Mouse (Mus musculus) common myeloid progenitor, adult 5-6 weeks (primary cell): ENCODE measurements at regions not wholly inside any gene's neighbourhood (a gene's known extent, or its start where the extent isn't known, plus 50 kb on each side); places are given as distances from the start of the nearest gene placed in this dataset.
A peak's percentile ranks its signal among the peaks of the same experiment; 100 is the strongest.

Experiments used
- ATAC-seq: replicated peaks from 2 replicates; pipeline ENCODE4 v1.8.0; 2016; ENCODE audit warnings: low read depth, mild to moderate bottlenecking, moderate TSS enrichment, inconsistent platforms; ENCODE audit not compliant: poor library complexity, severe bottlenecking

DNA sequence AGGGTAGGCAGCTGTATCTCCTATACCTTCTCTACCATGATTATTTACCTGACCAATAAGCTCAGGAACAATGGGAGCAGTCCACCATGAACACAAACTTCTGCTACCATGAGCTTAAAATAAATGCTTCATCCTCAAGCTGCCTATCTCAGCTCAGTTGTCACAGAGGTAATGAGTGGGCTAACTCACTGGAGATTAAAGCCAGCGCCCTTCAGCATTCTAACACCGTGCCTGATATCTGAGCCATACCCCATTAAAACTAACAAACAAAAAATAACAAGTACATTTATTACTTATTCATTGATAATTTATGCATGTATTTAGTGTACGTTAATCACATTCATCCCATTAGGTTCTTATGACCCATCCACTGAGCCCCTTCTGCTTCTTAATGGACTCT lies 128.6 kb downstream of the Klf5 start:
- ATAC-seq = no peak

DNA sequence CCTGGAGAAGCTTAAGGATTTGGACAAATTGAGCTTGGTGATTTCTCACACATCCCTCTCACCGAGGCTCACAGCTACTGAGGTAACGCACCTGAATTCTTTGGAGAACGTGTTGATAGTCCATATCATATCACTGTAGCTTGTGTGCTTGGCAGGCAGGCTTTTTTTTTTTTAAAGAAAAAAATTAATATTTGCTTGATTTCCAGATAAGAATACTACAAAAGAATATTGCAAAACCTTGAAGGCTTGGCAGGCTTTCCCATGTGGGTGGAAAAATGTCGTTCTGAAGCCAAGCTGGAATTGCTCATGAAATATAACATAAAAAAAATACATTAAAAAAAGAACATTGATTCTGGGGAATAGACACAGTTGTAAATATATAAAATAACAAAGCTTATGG lies 131.8 kb downstream of the Klf5 start:
- ATAC-seq = no peak

DNA sequence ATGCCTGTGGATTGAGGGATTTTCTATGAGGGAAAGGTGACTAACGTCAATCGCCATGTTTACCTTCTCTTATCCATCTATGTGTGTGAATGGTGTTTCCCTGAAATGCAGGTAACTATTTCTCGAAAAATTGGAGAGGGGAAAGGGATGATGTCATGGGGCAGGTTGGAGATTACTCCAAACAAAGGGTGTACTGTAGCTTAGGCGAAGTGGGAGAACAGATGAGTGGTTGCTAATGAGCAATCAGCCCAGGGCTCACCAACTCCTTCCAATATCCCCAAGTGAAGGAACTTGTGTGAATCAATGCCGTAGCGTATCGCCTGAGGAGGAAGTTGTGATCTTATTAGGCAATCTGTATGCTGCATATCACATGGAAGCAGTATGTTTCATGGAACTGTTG lies 133.2 kb downstream of the Klf5 start:
- ATAC-seq = no peak

DNA sequence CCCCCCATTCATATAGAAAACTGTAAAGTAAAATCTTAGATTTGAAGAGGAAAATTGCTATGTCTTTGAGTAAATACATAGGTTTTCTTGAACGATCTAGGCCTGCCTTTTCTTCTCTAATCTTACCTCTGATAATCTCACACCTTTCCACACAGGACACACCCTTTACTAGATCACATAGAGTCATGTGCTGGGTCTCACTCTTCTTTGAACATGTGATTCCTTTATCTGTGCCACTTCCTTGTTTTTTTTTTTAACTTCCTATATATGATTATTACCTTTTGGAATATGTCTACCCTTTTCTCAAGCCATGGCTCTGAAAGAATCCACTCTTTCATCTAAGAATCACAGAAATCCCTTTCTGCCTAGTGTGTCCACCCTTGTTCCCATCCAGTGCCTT lies 136.2 kb downstream of the Klf5 start:
- no peak for ATAC-seq

DNA sequence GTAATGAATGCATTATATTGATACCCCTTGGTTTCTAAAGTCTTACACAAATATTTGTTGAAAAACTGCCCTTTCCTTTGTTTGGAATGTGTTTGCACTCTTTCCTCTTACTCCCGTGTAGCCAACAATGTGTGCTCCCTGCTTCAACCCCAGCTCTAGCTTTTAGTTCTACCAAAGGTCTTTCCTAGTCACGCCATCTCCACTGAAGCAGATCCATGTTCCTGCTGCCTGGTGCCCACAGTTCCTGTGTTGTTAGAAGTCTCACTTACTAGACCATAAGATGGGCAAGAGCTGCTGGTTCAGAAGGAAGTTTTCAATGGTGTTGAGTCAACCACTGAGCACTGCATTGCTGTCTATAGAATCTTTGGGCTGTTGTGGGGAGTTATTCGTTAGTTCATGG lies 137.0 kb downstream of the Klf5 start:
- ATAC-seq = no peak

DNA sequence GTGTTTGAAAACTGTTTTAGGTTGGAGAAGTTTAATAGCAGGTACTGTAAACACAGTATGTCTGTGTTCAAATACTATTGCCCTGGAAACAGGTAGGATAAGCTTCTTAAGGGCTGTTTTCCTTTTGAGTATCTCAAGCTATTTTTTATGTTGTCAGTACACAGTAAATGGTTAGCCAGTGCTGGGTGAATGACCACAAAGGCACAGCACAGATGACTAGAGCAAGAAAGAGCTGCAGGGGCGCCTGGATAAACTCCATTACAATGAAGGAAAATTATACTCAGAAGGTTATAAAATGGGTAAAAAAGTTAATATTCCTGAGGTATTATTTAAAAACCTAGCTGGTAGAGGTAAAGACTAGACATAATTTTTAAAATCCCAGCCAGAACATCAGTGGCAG lies 137.6 kb downstream of the Klf5 start:
- ATAC-seq = no peak

DNA sequence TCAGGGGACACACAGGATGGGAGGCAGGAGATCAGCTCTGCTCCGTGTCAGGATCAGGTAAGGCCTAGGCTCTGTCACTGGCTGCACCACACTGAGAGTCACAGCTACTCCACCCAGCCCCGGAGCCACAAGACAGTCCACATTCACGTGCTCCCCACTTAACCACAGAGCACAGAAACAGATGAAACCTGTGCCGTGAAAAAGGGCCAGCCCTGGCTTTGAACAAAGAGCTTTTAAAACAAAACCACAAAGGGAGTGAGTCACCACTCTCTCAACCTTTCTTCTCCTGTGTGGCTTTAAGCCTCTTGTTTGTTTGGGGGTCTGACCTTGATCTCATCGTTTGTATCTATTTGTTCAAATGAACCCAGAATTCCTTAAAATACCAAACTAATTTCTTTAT lies 150.6 kb downstream of the Klf5 start:
- peak; percentile 81 for ATAC-seq

DNA sequence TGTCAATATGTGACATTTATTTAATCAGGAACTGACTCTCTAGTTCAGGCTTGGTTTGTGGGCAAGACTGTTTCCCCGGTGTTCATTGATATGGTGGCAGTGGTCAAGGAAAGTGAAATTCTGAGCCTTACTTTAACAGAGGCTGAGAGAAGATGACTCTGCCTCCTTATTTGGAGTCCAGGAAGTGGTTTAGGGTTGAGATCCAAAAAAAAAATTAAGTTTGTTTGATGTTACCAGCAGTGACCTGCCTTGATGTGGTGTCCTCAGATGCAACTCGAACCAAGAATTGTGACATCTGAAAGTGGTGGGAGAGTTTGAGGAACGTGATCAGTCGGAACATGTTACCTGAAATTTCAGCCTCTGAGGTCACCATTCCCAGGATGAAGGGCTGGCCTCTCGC lies 151.4 kb downstream of the Klf5 start:
- ATAC-seq = peak; percentile 88

DNA sequence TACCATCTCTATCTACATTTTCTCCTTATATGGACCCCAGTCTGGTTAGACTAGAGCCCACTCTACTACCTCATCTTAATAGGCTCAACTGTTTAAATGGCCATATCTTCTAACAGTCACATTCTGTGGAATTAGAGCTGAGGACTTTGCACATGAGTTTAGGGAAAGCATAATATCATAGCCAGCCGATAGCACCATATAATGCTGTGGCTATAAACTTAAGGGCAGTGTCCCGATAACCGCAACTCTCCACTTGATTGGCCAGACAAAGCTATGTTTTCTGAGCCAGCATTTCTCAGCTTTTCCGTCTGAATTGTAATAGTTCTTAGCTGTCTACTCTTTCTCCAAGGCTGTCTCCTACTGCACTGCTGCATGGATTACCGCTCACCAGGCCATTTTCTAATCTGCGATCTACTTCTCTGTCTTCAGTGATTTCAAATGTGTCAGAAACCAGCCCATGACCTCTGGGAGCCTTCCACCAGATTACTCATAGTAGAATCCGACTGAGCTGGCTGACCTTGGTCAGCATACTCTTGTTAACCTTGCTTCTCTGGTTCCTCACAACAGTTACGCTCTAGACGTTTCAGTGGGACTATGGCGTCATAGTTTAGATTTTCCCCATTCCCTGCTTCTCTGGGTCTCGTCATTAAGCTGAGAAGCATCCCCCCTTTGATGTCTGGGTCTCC lies 152.8 kb downstream of the Klf5 start:
- no peak for ATAC-seq

DNA sequence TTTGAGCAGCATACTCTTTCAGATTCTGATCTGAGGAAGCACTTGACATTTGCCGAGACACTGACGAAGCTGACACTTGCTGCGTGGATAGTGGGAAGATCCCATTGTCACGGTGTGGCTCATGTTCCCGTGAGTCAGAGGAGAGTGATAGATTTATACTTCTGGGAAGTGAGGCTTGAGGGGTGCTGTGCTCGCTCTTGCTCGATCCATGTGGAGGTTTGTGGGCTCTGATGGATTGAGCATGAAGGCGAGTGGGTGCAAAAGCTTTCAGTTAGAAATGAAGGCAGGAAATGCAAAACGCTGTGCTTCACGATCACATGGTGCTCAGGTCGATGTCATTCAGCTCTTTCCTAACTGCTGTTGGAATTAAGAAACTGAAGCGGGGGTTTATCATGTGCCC lies 155.4 kb downstream of the Klf5 start:
- ATAC-seq = no peak

DNA sequence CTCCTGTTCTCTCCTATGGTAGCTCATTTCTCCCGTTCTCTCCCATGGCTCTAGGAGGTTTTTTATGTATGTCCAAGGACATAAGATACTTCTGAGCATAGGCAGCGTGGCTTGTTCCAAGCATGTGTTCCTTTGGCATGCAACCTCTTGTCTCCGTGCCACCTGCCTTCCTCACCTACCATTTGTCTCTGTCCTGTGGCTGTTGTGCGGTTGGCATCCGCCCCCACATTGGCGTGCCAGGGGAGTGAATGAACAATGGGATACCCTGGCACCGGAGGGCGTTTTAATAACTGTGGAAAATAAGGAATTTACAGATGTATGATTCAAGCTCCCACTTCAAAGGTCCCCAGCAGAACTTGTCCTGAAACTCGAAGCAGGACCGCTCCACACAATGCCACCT lies 158.1 kb downstream of the Klf5 start:
- no peak for ATAC-seq

DNA sequence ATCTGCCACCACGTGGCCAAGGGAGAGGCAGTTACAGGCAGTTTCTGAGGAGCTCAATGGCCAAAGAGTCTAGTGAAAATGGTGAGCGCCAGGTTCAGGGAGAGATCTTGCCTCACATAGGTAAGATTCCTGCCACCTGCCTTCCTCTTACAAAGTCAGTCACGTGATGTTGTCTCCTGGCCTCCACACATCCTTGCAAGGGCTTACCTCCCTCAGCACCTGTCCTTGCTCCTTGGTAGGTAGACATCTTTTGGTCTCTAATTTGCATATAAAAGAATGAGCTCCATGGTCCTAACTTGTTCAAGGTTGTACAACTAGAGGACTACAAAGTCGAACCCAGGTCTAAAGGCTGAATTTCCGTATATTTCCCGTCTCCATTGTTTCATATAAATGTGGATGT lies 159.1 kb downstream of the Klf5 start:
- no peak for ATAC-seq

DNA sequence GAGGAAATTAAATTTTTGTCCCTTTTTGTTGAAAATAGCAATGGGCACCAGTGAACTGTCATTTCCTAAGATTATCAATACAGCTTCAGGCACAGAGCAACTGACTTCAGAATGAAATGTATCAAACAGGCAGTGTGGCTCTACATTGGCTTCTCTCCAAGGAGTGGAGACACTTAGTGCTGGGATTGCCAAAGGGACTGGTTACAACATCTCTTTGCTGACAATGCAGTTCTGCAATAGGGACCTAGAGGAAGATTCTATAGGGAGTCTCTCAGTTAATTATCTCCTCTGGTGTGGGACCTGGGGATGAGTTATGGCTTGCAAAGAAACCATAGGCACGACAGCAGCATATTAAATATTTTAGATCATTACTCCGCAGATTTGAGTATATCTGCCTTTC lies 173.6 kb downstream of the Klf5 start:
- no peak for ATAC-seq

DNA sequence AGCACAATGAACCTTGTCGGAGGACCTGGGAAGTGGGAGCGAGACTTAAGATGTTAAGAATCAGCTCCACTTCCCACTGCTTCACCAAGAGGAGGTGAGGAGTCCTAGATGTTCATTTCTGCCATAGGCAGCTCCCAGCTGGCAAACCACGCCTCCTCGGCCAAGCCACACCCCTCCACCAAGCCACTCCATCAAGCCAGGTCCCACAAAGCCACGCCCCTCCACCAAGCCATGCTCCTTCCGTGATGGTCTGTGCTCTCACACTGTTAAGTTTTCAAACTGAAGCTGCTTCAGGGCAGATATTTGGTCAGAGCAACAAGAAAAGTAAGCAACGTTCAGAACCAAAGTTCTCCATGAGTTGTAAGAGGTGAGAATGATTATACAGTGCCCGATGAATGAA lies 176.8 kb downstream of the Klf5 start:
- ATAC-seq = no peak

DNA sequence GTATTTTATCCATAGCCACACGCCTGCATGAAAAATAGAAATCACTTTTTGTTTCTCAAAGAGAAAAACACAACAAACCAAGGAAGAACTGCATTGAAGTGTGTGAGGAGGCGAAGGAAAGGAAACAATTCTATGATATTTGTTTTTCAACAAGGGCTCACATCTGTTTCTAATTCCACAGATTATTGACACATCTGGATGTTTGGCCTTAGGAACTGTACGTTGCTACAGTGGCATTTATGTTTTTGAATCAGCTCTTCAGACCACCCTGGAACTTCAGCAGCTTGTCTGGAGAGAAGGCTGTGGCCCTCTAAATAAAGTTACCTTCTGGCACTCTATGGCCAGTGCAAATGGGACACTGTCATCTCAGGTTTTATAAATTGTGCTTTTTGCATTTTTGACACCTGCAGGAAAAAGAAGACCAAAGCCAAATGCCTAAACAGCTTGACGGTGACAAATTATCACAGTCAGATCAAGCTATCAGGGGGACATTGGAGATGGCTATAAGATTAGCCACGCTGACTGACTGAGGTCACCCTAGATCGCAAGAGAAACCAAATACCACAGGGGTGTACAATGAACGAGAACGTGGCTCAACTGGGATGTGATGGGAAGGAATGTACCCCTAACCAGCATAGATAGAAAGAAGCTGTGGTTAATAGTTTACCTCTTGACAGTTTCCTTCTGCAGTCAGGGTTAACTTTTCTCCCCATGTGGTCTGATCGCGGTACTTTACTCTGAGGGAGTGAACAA lies 182.0 kb downstream of the Klf5 start:
- ATAC-seq = no peak

DNA sequence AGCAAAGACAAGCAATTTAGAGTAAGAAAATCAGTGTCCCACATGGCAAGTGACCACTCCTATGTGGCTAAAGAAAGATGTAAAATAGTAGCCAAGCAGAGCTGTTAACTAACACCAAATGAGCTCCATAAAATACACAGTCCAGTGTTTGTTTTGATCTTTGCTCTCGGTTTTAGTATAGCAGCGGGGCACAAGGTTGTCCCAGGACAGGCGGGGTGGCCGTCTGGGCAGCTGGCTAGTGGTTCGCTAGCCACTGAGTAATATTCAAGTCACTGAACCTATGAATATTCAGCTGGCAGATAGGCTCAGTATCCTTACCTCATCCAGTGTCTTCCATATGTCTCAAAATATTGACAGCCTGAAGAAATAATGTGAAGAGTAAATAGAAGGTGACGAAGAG lies 189.5 kb downstream of the Klf5 start:
- no peak for ATAC-seq

DNA sequence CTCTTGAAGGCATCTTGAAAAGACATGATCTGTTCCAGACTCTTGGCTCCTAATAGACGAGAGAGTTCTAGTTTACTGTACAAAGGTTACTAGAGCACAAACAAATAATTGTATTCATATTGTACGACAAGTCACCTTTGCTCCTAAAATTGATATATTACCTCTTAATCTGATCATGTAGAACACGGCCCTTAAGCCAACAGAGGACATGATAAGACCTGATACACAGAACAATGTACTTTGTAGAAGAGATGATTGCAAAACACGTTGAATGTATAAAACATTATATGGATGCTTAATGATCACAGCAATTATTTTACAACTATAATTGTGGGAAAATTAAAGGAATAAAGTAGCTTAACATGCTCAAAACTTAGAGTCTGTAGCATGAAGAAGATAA lies 194.7 kb downstream of the Klf5 start:
- ATAC-seq = no peak

DNA sequence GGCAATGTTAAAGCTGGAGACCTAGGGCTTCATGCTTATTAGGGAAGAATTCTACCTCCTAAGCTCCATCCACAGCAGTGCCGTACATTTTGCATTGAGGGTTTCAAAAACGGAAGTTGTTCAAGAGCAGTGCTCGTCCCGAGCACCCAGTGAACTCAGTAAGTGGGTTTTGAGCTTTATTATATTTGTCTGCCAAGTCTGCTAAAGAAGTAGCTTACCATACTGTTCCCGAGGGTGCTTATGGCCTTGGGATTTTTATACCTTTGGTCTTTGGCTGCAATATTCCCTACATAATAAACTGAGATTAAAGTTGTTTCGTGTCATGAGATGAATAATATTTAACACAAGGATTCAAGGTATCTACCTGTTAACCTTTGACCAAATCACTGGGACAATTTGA lies 195.2 kb downstream of the Klf5 start:
- no peak for ATAC-seq

DNA sequence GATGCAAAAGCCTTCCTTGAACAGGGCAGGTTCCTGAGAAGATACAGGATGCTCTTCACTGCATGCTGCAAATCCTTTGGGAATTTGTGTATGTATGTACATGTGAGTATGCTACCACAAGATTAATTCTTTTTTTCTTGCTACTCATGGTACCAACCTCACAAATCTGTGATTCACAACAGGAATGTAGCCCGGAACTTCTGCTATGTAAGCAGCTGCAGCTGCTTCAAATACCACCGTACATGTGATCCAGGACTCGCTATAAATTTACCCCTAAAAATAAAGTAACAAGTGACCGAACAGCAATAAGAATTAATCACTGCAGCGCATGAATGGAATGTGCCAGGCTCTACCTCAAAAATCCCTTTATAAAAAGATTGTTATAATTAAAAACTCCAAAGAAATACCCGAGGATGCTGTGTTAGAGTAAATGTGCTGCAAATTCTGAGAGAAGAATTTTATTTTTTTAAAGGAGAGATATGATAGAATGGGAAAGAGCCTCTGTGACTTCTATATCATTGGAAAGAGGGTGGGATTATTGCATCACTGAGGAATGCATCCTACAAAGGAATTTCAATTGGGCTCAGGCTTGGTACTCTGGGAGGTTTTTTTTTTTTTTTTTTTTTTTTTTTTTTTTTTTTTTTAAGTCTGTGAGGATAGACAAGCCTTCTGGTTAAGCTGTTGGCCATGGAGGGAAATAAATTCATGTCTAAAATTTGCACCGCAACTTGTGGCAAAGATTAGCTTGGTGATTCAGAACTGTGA lies 201.2 kb downstream of the Klf5 start:
- ATAC-seq = no peak

DNA sequence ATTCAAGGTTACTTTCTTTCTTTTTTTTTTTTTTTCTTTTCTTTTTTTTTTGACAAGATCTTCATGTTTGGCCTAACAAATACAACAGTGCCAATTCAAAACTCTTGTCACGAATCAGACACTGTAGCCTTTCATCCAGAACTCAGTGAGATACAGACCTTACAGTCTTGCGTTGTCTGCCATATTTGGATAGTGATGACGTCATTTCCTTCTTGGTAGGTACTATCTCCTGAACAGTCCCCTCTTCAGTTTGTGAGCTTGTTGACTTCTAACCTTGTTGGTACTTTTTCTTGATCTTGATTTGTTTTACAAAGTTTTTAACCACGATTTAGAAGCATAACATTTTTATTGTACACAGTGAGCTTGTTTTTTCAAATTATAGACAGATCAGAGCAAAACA lies 206.4 kb downstream of the Klf5 start:
- no peak for ATAC-seq
